Mouse (Mus musculus): ENCODE data around the gene Dll4. TPM values are rescaled to one million over a fixed set of nuclear protein-coding genes. Genes with fewer than 3 reads are reported as not detected.
A peak's percentile ranks its signal among the peaks of the same experiment; 100 is the strongest.

Dll4 gene
- total and polyA plus RNA-seq, 3 experiments: 13.7 to 22.0 (median 15.8) TPM

GRCm38 (mm10) chr2:119367346-119367745 is 41.8 kb downstream of the Dll4 start:
- H3K9ac ChIP-seq (ENCODE audit: low read depth, low read length): no peak overlapping the region
- WGBS: 74% methylated on average over 3 of the region's 3 CpGs
- intact Hi-C loops (cut with DNase I): no loop called here
- no peaks in the 10 kb centered on the region for H3K79me2 ChIP-seq (replicated peaks; ENCODE audit: control insufficient read depth, insufficient read depth, low read length)
- DNase-seq: no peak
- H3K4me1 ChIP-seq (ENCODE audit: control insufficient read depth, insufficient read depth, low read length): peaks cover 2% of the 10 kb centered on the region
- H3K36me3 ChIP-seq (ENCODE audit: control insufficient read depth, insufficient read depth, low read length): no peaks in the 10 kb centered on the region
- no peaks in the 10 kb centered on the region for H3K27me3 ChIP-seq (ENCODE audit: control insufficient read depth, insufficient read depth, low read length)
- H3K27ac ChIP-seq: no peak overlapping the region
- no peak for TF ChIP-seq POLR2A (IDR thresholded peaks at IDR 0.05; ENCODE audit: insufficient read depth, low read depth, low read length)
- no peak for TF ChIP-seq CTCF (IDR thresholded peaks at IDR 0.05)
- TF ChIP-seq EP300 (IDR thresholded peaks at IDR 0.05; ENCODE audit: insufficient read depth, low read depth, low read length): no peak
- no peak overlapping the region for H3K4me3 ChIP-seq

- H3K36me3 ChIP-seq (ENCODE audit: control insufficient read depth, insufficient read depth, low read length): no peaks in the 10 kb centered on the region
Measured at GRCm38 (mm10) chr2:119370116-119370515, 44.5 kb downstream of the Dll4 start.

DNA sequence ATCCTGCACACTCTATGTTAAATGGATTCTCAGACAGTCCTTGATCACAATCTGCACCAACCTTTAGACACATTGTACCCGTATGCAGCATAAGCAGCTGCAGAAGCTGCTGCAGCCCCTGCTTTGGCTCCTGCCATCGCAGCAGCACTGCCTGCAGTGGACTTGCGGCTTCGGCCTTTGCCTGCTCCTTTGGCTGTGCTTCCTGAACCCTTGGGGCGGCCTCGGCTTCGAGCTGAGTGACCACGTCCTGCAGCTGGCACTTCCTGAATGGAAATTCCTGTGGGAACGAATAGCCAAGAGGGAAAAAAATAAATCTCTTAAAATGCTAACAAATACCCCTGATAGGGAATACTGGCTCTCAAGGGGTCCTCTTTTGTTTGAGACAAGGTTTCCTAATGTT is 51.7 kb downstream of the Dll4 start:
- Histone ChIP-seq H3K36me3 (ENCODE audit: control insufficient read depth, insufficient read depth, low read length) (peaks cover 8% of the 10 kb centered on the region; the same call in 1 of the 2 replicates), H3K27ac (peak overlapping the region; percentile 36), H3K9ac (ENCODE audit: low read depth, low read length) (no peak overlapping the region), H3K27me3 (ENCODE audit: control insufficient read depth, insufficient read depth, low read length) (no peaks in the 10 kb centered on the region), H3K4me1 (ENCODE audit: control insufficient read depth, insufficient read depth, low read length) (peaks cover 3% of the 10 kb centered on the region; the same call in 1 of the 2 replicates), H3K79me2 (replicated peaks; ENCODE audit: control insufficient read depth, insufficient read depth, low read length) (no peaks in the 10 kb centered on the region), H3K4me3 (no peak overlapping the region)
- intact Hi-C loops (cut with DNase I): loop anchor here (5.0 kb wide), 1 partner anchor 35 kb away; no protein-coding TSS in a partner anchor
- 50% methylated on average over 9 of the region's 9 CpGs for WGBS
- TF ChIP-seq POLR2A (IDR thresholded peaks at IDR 0.05; ENCODE audit: insufficient read depth, low read depth, low read length) (no peak), EP300 (IDR thresholded peaks at IDR 0.05; ENCODE audit: insufficient read depth, low read depth, low read length) (no peak), CTCF (IDR thresholded peaks at IDR 0.05) (no peak)
- peak in 1 of 2 experiments; percentile 17 for DNase-seq

More at GRCm38 (mm10) chr2:119370116-119370515, 44.5 kb downstream of the Dll4 start:
- Histone ChIP-seq H3K4me3 (no peak overlapping the region), H3K27ac (no peak overlapping the region), H3K79me2 (replicated peaks; ENCODE audit: control insufficient read depth, insufficient read depth, low read length) (no peaks in the 10 kb centered on the region), H3K4me1 (ENCODE audit: control insufficient read depth, insufficient read depth, low read length) (peaks cover under 1% of the 10 kb centered on the region), H3K9ac (ENCODE audit: low read depth, low read length) (no peak overlapping the region), H3K27me3 (ENCODE audit: control insufficient read depth, insufficient read depth, low read length) (no peaks in the 10 kb centered on the region)
- DNase-seq: no peak
- intact Hi-C loops (cut with DNase I): loop anchor here (2.0 kb wide), 1 partner anchor 15 kb away; no protein-coding TSS in a partner anchor
- no peak for TF ChIP-seq EP300 (IDR thresholded peaks at IDR 0.05; ENCODE audit: insufficient read depth, low read depth, low read length)
- no peak for TF ChIP-seq CTCF (IDR thresholded peaks at IDR 0.05)
- no peak for TF ChIP-seq POLR2A (IDR thresholded peaks at IDR 0.05; ENCODE audit: insufficient read depth, low read depth, low read length)
- WGBS: 88% methylated on average over 10 of the region's 10 CpGs

- WGBS: 48% methylated on average over 3 of the region's 3 CpGs
- peak overlapping the region; percentile 36; the same call in 1 of the 2 replicates for H3K27ac ChIP-seq
- DNase-seq: no peak
- H3K27me3 ChIP-seq (ENCODE audit: control insufficient read depth, insufficient read depth, low read length): no peaks in the 10 kb centered on the region
- H3K9ac ChIP-seq (ENCODE audit: low read depth, low read length): no peak overlapping the region
- H3K36me3 ChIP-seq (ENCODE audit: control insufficient read depth, insufficient read depth, low read length): peaks cover 8% of the 10 kb centered on the region; the same call in 1 of the 2 replicates
- H3K79me2 ChIP-seq (replicated peaks; ENCODE audit: control insufficient read depth, insufficient read depth, low read length): no peaks in the 10 kb centered on the region
- peaks cover 3% of the 10 kb centered on the region; the same call in 1 of the 2 replicates for H3K4me1 ChIP-seq (ENCODE audit: control insufficient read depth, insufficient read depth, low read length)
- intact Hi-C loops (cut with DNase I): loop anchor here (5.0 kb wide), 1 partner anchor 36 kb away; no protein-coding TSS in a partner anchor
- H3K4me3 ChIP-seq: no peak overlapping the region
- TF ChIP-seq CTCF (IDR thresholded peaks at IDR 0.05) (no peak), POLR2A (IDR thresholded peaks at IDR 0.05; ENCODE audit: insufficient read depth, low read depth, low read length) (no peak), EP300 (IDR thresholded peaks at IDR 0.05; ENCODE audit: insufficient read depth, low read depth, low read length) (no peak)
Measured at GRCm38 (mm10) chr2:119377826-119378225, 52.2 kb downstream of the Dll4 start.

DNA sequence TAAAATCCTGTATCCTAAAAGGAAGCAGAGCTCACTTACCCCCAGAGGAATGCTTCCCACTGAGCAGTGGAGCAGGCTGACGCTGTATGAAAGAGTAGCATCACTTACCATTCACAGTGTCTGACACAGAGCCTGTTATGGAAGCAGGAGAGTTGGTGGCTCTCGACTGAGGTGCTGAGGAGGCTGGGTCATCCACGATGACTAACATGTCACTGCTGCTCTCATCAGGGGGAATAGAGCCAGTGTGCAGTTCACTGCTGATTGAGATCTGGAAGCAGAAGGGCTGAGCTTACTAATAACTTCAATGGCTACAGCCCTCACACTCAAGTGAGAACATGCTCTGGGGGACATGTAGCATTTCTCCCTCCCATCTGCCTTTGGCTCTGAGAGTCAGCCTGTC is 53.9 kb downstream of the Dll4 start:
- Histone ChIP-seq H3K79me2 (replicated peaks; ENCODE audit: control insufficient read depth, insufficient read depth, low read length) (no peaks in the 10 kb centered on the region), H3K4me1 (ENCODE audit: control insufficient read depth, insufficient read depth, low read length) (peaks cover 3% of the 10 kb centered on the region; the same call in 1 of the 2 replicates), H3K9ac (ENCODE audit: low read depth, low read length) (no peak overlapping the region), H3K36me3 (ENCODE audit: control insufficient read depth, insufficient read depth, low read length) (peaks cover 8% of the 10 kb centered on the region; the same call in 1 of the 2 replicates), H3K27me3 (ENCODE audit: control insufficient read depth, insufficient read depth, low read length) (no peaks in the 10 kb centered on the region), H3K27ac (no peak overlapping the region), H3K4me3 (no peak overlapping the region)
- TF ChIP-seq EP300 (IDR thresholded peaks at IDR 0.05; ENCODE audit: insufficient read depth, low read depth, low read length): no peak
- TF ChIP-seq POLR2A (IDR thresholded peaks at IDR 0.05; ENCODE audit: insufficient read depth, low read depth, low read length): no peak
- no peak for TF ChIP-seq CTCF (IDR thresholded peaks at IDR 0.05)
- intact Hi-C loops (cut with DNase I): loop anchor here (5.0 kb wide), 1 partner anchor 37 kb away; no protein-coding TSS in a partner anchor
- 72% methylated on average over 3 of the region's 3 CpGs for WGBS
- no peak for DNase-seq

Other genes starting within 250 kb of the Dll4 start
- under 1 TPM; 0.44 to 0.48 TPM for gene Rad51, start 213.0 kb upstream of the Dll4 start, total RNA-seq (2021)
- gene Rad51, start 213.0 kb upstream of the Dll4 start, polyA plus RNA-seq (2012; rRNA removed): 0.70 and 1.0 TPM in 2 replicates
- 10 to 100 TPM; 20.0 to 20.1 TPM for gene Rmdn3, start 168.8 kb upstream of the Dll4 start, total RNA-seq (2021)
- 9.0 and 12.4 TPM in 2 replicates for gene Rmdn3, start 168.8 kb upstream of the Dll4 start, polyA plus RNA-seq (2012; rRNA removed)
- gene Gchfr, start 158.0 kb upstream of the Dll4 start, total RNA-seq (2021): 10 to 100 TPM in 1 of 2 experiments, 1 to 10 TPM in 1; 8.0 to 10.2 TPM
- 19.3 and 28.8 TPM in 2 replicates for gene Gchfr, start 158.0 kb upstream of the Dll4 start, polyA plus RNA-seq (2012; rRNA removed)
- gene Gm14137, start 151.3 kb upstream of the Dll4 start, total RNA-seq (2021): not detected
- gene Gm14137, start 151.3 kb upstream of the Dll4 start, polyA plus RNA-seq (2012; rRNA removed): 0.04 TPM in 1 of 2 replicates, not detected in the other
- gene Zfyve19, start 117.2 kb upstream of the Dll4 start, total RNA-seq (2021): 10 to 100 TPM in 1 of 2 experiments, 1 to 10 TPM in 1; 8.5 to 11.6 TPM
- gene Zfyve19, start 117.2 kb upstream of the Dll4 start, polyA plus RNA-seq (2012; rRNA removed): 17.1 and 25.2 TPM in 2 replicates
- gene Dnajc17, start 117.0 kb upstream of the Dll4 start, total RNA-seq (2021): 10 to 100 TPM in 1 of 2 experiments, 1 to 10 TPM in 1; 9.3 to 10.1 TPM
- gene Dnajc17, start 117.0 kb upstream of the Dll4 start, polyA plus RNA-seq (2012; rRNA removed): 2.5 and 4.1 TPM in 2 replicates
- gene Ppp1r14d, start 95.9 kb upstream of the Dll4 start, total RNA-seq (2021): not detected
- gene Ppp1r14d, start 95.9 kb upstream of the Dll4 start, polyA plus RNA-seq (2012; rRNA removed): not detected in 2 replicates
- not detected for gene Spint1, start 88.4 kb upstream of the Dll4 start, total RNA-seq (2021)
- 0.32 and 1.1 TPM in 2 replicates for gene Spint1, start 88.4 kb upstream of the Dll4 start, polyA plus RNA-seq (2012; rRNA removed)
- gene Rhov, start 54.5 kb upstream of the Dll4 start, total RNA-seq (2021): not detected
- gene Rhov, start 54.5 kb upstream of the Dll4 start, polyA plus RNA-seq (2012; rRNA removed): 0.12 TPM in 1 of 2 replicates, not detected in the other
- 10 to 100 TPM; 12.2 TPM for gene Vps18, start 37.0 kb upstream of the Dll4 start, total RNA-seq (2021)
- 10.2 and 12.6 TPM in 2 replicates for gene Vps18, start 37.0 kb upstream of the Dll4 start, polyA plus RNA-seq (2012; rRNA removed)
- 10 to 100 TPM in 1 of 2 experiments, 1 to 10 TPM in 1; 5.6 to 13.7 TPM for gene Chac1, start 25.4 kb downstream of the Dll4 start, total RNA-seq (2021)
- 6.2 and 8.1 TPM in 2 replicates for gene Chac1, start 25.4 kb downstream of the Dll4 start, polyA plus RNA-seq (2012; rRNA removed)
- gene Ino80, start 151.9 kb downstream of the Dll4 start, total RNA-seq (2021): 1 to 10 TPM; 9.5 to 9.7 TPM
- 5.1 and 7.0 TPM in 2 replicates for gene Ino80, start 151.9 kb downstream of the Dll4 start, polyA plus RNA-seq (2012; rRNA removed)
- under 1 TPM; 0.18 to 0.23 TPM for gene Exd1, start 221.8 kb downstream of the Dll4 start, total RNA-seq (2021)
- 0.21 and 0.26 TPM in 2 replicates for gene Exd1, start 221.8 kb downstream of the Dll4 start, polyA plus RNA-seq (2012; rRNA removed)
- 10 to 100 TPM; 76.6 to 97.3 TPM for gene Chp1, start 221.9 kb downstream of the Dll4 start, total RNA-seq (2021)
- gene Chp1, start 221.9 kb downstream of the Dll4 start, polyA plus RNA-seq (2012; rRNA removed): 71.0 and 145 TPM in 2 replicates